10 mouse cellular contexts compared by ENCODE assay signal in genomic region chr3:90313367-90313766, GRCm38 (mm10). TPM values are rescaled to one million over a fixed set of nuclear protein-coding genes. Genes with fewer than 3 reads are reported as not detected.
DNase-seq lines count a peak whose midpoint lies in the region; ATAC-seq and TF ChIP-seq lines count a peak whose summit lies in the region.
"Had no signal": no experiment of that assay in that cellular context is flagged by ENCODE, and none has a peak within 500 bp of the region (broad histone marks: within the 10 kb centered on the region; RNA-seq: fewer than 3 reads in every experiment).

No protein-coding gene starts in this region.

- no peaks in the 10 kb centered on the region for H3K4me1 ChIP-seq in cerebellum, adult 2 months (ENCODE audit: control insufficient read depth, insufficient read depth, low read length)
- no peaks in the 10 kb centered on the region for H3K4me1 ChIP-seq in midbrain, postnatal 0 days (ENCODE audit: insufficient read depth, low read length)
- no peaks in the 10 kb centered on the region for H3K4me1 ChIP-seq in midbrain, embryonic 13.5 days (replicated peaks)

- H3K4me3 ChIP-seq in cerebellum, adult 2 months (replicated peaks; ENCODE audit: insufficient read depth, low read depth, low read length), result no peak overlapping the region
- no peak overlapping the region for H3K4me3 ChIP-seq in midbrain, postnatal 0 days (ENCODE audit: low read depth, low read length)
- no peak overlapping the region for H3K4me3 ChIP-seq in midbrain, embryonic 13.5 days (replicated peaks)

- H3K4me2 ChIP-seq in midbrain, postnatal 0 days (ENCODE audit: low read depth, low read length, poor library complexity, severe bottlenecking), result no peak overlapping the region
- no peak overlapping the region for H3K4me2 ChIP-seq in midbrain, embryonic 13.5 days (replicated peaks)
- H3K4me2 ChIP-seq: midbrain, embryonic 11.5 days had no signal

- H3K9me3 ChIP-seq in midbrain, postnatal 0 days (ENCODE audit: low read length), result no peaks in the 10 kb centered on the region
- H3K9me3 ChIP-seq in midbrain, embryonic 13.5 days, result no peaks in the 10 kb centered on the region

- H3K27me3 ChIP-seq in cerebellum, adult 2 months (ENCODE audit: control insufficient read depth, insufficient read depth, low read length), result no peaks in the 10 kb centered on the region
- H3K27me3 ChIP-seq in midbrain, postnatal 0 days (ENCODE audit: insufficient read depth, low read length), result no peaks in the 10 kb centered on the region
- H3K27me3 ChIP-seq in midbrain, embryonic 13.5 days, result no peaks in the 10 kb centered on the region

- TF ChIP-seq CTCF in cerebellum, adult 2 months (IDR thresholded peaks at IDR 0.05; ENCODE audit: borderline replicate concordance, insufficient read depth, low read depth, low read length), result peak; percentile 19; the same call in 1 of the 2 replicates
- TF ChIP-seq CTCF in midbrain, postnatal 0 days (IDR thresholded peaks at IDR 0.05), result peak; percentile 37

- no peaks in the 10 kb centered on the region for H3K36me3 ChIP-seq in midbrain, postnatal 0 days (ENCODE audit: insufficient read depth, low read length)
- H3K36me3 ChIP-seq in midbrain, embryonic 13.5 days, result no peaks in the 10 kb centered on the region

- TF ChIP-seq POLR2A in cerebellum, adult 2 months (IDR thresholded peaks at IDR 0.05; ENCODE audit: borderline replicate concordance, insufficient read depth, low read length), result no peak

- no peak overlapping the region for H3K27ac ChIP-seq in cerebellum, adult 2 months (ENCODE audit: insufficient read depth, low read length)
- H3K27ac ChIP-seq in midbrain, postnatal 0 days (ENCODE audit: low read depth, low read length), result no peak overlapping the region
- no peak overlapping the region for H3K27ac ChIP-seq in midbrain, embryonic 13.5 days

- H3K9ac ChIP-seq in midbrain, postnatal 0 days (replicated peaks; ENCODE audit: low read length, poor library complexity, severe bottlenecking), result no peak overlapping the region
- H3K9ac ChIP-seq in midbrain, embryonic 13.5 days (replicated peaks), result no peak overlapping the region

- no peak for DNase-seq in cerebellum, adult 2 months
- no peak for DNase-seq in cerebellum, adult 9-11 months
- no peak for DNase-seq in midbrain, postnatal 0 days (ENCODE audit: low spot score)
- DNase-seq in embryo, embryonic 10.5 days (ENCODE audit: low spot score), result peak; percentile 22
- no peak for DNase-seq in layer of hippocampus, adult 11-12 months (ENCODE audit: low spot score)
- DNase-seq in cerebellum, postnatal 4 days (ENCODE audit: low spot score in 2 of 2), result no peak

- ATAC-seq in midbrain, postnatal 0 days (ENCODE audit: low FRiP score), result no peak
- ATAC-seq in midbrain, embryonic 13.5 days, result no peak
- peak; percentile 64; the same call in 1 of the 2 replicates for ATAC-seq in neutrophil, adult 5-6 weeks (ENCODE audit: extremely low read depth, insufficient number of reproducible peaks, low FRiP score, poor library complexity, severe bottlenecking)
- ATAC-seq: intestine, embryonic 16.5 days had no signal

RNA-seq across cellular contexts. Expression of gene Gatad2b, which starts 20.4 kb away (rescaled TPM):
- polyA plus RNA-seq in cerebellum, adult 2 months (2012; rRNA removed), result 33.3 and 40.7 TPM in 2 replicates
- 27.3 and 29.8 TPM in 2 replicates for total RNA-seq in midbrain, postnatal 0 days (2014; rRNA removed)
- polyA plus RNA-seq in midbrain, postnatal 0 days (2015; fragmentation: Nextera tagmentation; extraction: Ambion mirVana), result 10.2 and 12.9 TPM in 2 replicates
- 15.1 and 16.0 TPM in 2 replicates for polyA plus RNA-seq in midbrain, embryonic 13.5 days (2015; fragmentation: Nextera tagmentation; extraction: Ambion mirVana)
- 56.0 and 64.1 TPM in 2 replicates for total RNA-seq in neutrophil, adult 5-6 weeks (2017)

RNA-seq across cellular contexts. Expression of gene Dennd4b, which starts 48.4 kb away (rescaled TPM):
- 65.4 and 77.0 TPM in 2 replicates for polyA plus RNA-seq in cerebellum, adult 2 months (2012; rRNA removed)
- 34.6 and 46.8 TPM in 2 replicates for total RNA-seq in midbrain, postnatal 0 days (2014; rRNA removed)
- 6.9 and 7.7 TPM in 2 replicates for polyA plus RNA-seq in midbrain, postnatal 0 days (2015; fragmentation: Nextera tagmentation; extraction: Ambion mirVana)
- 5.9 and 6.6 TPM in 2 replicates for polyA plus RNA-seq in midbrain, embryonic 13.5 days (2015; fragmentation: Nextera tagmentation; extraction: Ambion mirVana)
- 59.8 and 70.4 TPM in 2 replicates for total RNA-seq in neutrophil, adult 5-6 weeks (2017)

RNA-seq across cellular contexts. Expression of gene Crtc2, which starts 59.4 kb away (rescaled TPM):
- polyA plus RNA-seq in cerebellum, adult 2 months (2012; rRNA removed), result 78.2 and 91.2 TPM in 2 replicates
- total RNA-seq in midbrain, postnatal 0 days (2014; rRNA removed), result 19.5 and 20.4 TPM in 2 replicates
- polyA plus RNA-seq in midbrain, postnatal 0 days (2015; fragmentation: Nextera tagmentation; extraction: Ambion mirVana), result 17.2 and 18.9 TPM in 2 replicates
- polyA plus RNA-seq in midbrain, embryonic 13.5 days (2015; fragmentation: Nextera tagmentation; extraction: Ambion mirVana), result 16.9 and 21.4 TPM in 2 replicates
- 66.4 and 76.5 TPM in 2 replicates for total RNA-seq in neutrophil, adult 5-6 weeks (2017)
